Mouse (Mus musculus): Measurements from ENCODE around the gene Sept9. TPM values are rescaled to one million over a fixed set of nuclear protein-coding genes. Genes with fewer than 3 reads are reported as not detected.
"Not testable (repeated sequence)": the region's sequence is repeated elsewhere in the genome, so short reads cannot be mapped to it uniquely, and the experiment has no call there.

The Sept9 gene
- polyA plus RNA-seq, 1 experiment = not detected

GRCm38 (mm10) chr11:117322730-117323579 lies 123.5 kb downstream of the Sept9 start:
- H3K4me1 ChIP-seq (ENCODE audit: control insufficient read depth, insufficient read depth, low read length) = peaks cover 28% of the 10 kb centered on the region
- no peak overlapping the region for H3K4me3 ChIP-seq (ENCODE audit: insufficient read depth, low read depth, low read length)
- WGBS = 91% methylated on average over 15 of the region's 15 CpGs
- no peak for TF ChIP-seq CTCF (IDR thresholded peaks at IDR 0.05; ENCODE audit: insufficient read depth, low read depth, low read length)
- no peak for TF ChIP-seq POLR2A (IDR thresholded peaks at IDR 0.05; ENCODE audit: insufficient read depth, low read depth, low read length)
- no peak overlapping the region for H3K27ac ChIP-seq (ENCODE audit: insufficient read depth, low read depth, low read length)

DNA sequence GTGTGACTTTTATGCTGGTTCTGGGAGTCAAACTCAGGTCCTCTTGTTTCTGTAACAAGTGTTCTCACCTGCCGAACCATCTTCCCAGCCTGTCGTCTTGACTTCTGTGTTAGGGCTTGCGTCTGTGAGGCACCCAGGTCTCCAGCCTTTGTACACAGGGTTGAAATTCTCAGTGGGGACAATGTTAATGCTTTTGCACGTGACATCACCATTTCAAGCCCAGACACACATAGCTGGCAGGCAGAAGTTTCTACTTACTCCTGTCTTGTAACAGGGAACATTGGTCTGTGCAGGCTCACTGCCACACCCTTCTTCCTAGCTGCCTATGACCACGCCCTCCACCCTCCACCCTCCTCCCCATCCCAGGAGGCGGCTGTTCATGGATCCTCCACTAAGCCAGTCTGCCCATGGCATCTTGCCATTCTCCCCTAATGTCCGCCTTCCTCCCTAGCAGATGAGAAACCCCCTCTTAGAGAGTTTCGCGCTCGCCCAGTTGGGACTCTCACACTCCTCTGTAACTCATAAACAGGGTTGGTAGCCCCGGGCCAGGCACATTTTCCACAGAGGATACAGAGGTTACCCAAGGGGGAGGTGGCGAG lies 124.6 kb downstream of the Sept9 start:
- no peak overlapping the region for H3K4me3 ChIP-seq (ENCODE audit: insufficient read depth, low read depth, low read length)
- 83% methylated on average over 12 of the region's 12 CpGs for WGBS
- H3K4me1 ChIP-seq (ENCODE audit: control insufficient read depth, insufficient read depth, low read length) = peaks cover 18% of the 10 kb centered on the region
- no peak overlapping the region for H3K27ac ChIP-seq (ENCODE audit: insufficient read depth, low read depth, low read length)
- no peak for TF ChIP-seq POLR2A (IDR thresholded peaks at IDR 0.05; ENCODE audit: insufficient read depth, low read depth, low read length)
- TF ChIP-seq CTCF (IDR thresholded peaks at IDR 0.05; ENCODE audit: insufficient read depth, low read depth, low read length) = no peak

DNA sequence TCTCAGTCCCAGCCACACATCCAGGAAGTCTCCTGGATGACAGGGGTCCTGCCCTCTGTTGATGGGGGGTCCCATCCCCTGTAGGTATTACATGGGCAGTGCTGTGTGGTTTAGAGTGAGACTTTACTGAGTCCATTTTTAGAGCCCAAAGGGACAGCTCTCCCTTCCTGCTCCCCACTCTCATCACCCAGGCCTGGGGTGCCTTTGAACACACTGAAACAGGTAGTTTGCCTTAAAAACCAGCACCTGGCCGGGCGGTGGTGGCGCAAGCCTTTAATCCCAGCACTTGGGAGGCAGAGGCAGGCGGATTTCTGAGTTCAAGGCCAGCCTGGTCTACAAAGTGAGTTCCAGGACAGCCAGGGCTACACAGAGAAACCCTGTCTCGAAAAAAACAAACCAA lies 125.3 kb downstream of the Sept9 start:
- H3K4me3 ChIP-seq (ENCODE audit: insufficient read depth, low read depth, low read length); H3K27ac ChIP-seq (ENCODE audit: insufficient read depth, low read depth, low read length): not testable (repeated sequence)
- WGBS = 96% methylated on average over 5 of the region's 5 CpGs
- H3K4me1 ChIP-seq (ENCODE audit: control insufficient read depth, insufficient read depth, low read length) = peaks cover 18% of the 10 kb centered on the region

DNA sequence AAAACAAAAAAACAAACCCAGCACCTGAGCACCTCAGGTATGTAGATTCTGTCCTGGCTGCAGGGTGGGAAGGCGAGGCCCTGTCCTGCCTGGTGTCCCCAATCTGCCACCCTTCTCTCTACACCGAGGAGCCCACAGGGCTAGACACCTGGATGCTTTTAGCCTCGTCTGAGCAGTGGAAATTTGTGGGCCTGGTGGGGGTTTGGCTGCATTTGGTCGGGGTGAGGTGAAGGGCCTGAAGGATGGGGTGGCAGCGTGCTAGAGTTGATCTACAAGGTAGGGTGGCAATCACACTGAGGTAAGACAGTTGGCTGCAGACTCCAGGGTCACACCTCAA lies 125.6 kb downstream of the Sept9 start:
- Histone ChIP-seq H3K4me1 (ENCODE audit: control insufficient read depth, insufficient read depth, low read length) (peaks cover 15% of the 10 kb centered on the region), H3K27ac (ENCODE audit: insufficient read depth, low read depth, low read length) (no peak overlapping the region), H3K4me3 (ENCODE audit: insufficient read depth, low read depth, low read length) (no peak overlapping the region)
- WGBS = 92% methylated on average over 5 of the region's 5 CpGs
- TF ChIP-seq POLR2A (IDR thresholded peaks at IDR 0.05; ENCODE audit: insufficient read depth, low read depth, low read length) (no peak), CTCF (IDR thresholded peaks at IDR 0.05; ENCODE audit: insufficient read depth, low read depth, low read length) (no peak)

- H3K4me3 ChIP-seq (ENCODE audit: insufficient read depth, low read depth, low read length) = no peak overlapping the region
- H3K4me1 ChIP-seq (ENCODE audit: control insufficient read depth, insufficient read depth, low read length) = peaks cover 15% of the 10 kb centered on the region
- 79% methylated on average over 12 of the region's 12 CpGs for WGBS
- TF ChIP-seq POLR2A (IDR thresholded peaks at IDR 0.05; ENCODE audit: insufficient read depth, low read depth, low read length) (no peak), CTCF (IDR thresholded peaks at IDR 0.05; ENCODE audit: insufficient read depth, low read depth, low read length) (no peak)
- no peak overlapping the region for H3K27ac ChIP-seq (ENCODE audit: insufficient read depth, low read depth, low read length)
These were observed 126.1 kb downstream of the Sept9 start for GRCm38 (mm10) chr11:117325468-117326139.

DNA sequence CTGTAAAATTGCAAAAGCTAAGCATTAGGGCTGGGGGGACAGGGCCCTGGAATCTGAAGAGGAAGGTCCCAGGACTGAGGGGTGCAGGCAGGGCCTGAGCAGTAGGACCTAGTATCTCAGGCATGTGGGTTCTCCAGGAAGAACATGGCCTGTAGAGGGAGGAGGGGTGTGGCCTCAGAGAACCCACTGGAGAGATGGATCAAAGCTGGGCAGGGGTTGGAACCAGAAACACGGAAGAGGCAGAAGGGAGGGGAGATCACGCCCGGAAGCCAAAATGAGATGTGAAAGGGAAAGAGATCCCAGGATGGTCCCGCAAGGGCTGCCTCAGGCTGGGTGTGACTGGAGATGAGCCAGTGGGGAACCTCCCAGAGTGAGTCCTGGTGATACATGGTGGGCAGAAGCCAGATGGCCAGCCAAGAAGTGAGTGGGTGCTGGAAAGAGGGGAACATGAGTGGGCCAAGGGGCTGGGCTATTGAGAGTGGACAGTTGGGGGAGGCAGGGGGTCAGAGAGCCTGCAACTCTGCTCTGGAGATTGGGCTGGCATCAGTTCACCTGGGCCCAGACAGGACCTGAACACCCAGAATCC lies 126.8 kb downstream of the Sept9 start:
- Histone ChIP-seq H3K27ac (ENCODE audit: insufficient read depth, low read depth, low read length) (no peak overlapping the region; the same call in 1 of the 2 replicates), H3K4me3 (ENCODE audit: insufficient read depth, low read depth, low read length) (no peak overlapping the region), H3K4me1 (ENCODE audit: control insufficient read depth, insufficient read depth, low read length) (peaks cover 21% of the 10 kb centered on the region)
- 82% methylated on average over 4 of the region's 4 CpGs for WGBS
- TF ChIP-seq CTCF (IDR thresholded peaks at IDR 0.05; ENCODE audit: insufficient read depth, low read depth, low read length) (no peak), POLR2A (IDR thresholded peaks at IDR 0.05; ENCODE audit: insufficient read depth, low read depth, low read length) (no peak)

DNA sequence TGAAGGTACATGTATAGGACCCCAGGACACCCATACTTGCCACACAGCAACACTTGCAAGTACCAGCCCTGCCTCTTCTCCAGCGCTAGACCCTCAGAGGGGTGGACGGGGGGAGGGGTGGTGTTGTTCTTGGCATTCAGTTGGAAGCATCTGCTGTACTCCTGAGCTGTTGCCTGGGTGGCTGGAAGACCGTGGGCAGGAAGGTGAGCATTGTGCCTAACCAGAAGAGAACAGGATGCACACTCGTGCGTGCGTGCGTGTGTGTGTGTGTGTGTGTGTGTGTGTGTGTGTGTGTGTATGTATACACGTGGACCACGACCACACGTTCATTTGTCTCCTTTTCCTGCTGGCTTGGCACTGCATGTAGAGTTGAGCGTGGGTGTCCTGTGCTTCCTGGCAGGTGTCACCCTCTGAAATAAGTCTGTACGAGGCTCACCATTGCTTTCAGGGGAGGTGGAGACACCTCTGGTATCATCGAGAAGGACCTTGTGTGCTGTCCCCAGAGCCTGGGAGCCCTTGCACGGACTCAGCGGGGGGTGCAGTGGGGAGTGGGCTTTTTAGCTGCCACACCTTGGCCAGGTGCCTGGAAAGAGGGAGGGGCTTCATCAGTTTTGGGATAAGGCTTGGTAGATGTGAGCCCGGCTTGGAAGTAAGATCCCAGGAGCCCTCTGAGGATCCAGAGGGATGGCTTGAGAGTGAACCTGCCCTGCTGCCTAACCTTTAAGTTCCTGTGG lies 127.6 kb downstream of the Sept9 start:
- Histone ChIP-seq H3K4me1 (ENCODE audit: control insufficient read depth, insufficient read depth, low read length) (peaks cover 29% of the 10 kb centered on the region), H3K27ac (ENCODE audit: insufficient read depth, low read depth, low read length) (no peak overlapping the region), H3K4me3 (ENCODE audit: insufficient read depth, low read depth, low read length) (no peak overlapping the region)
- 75% methylated on average over 16 of the region's 16 CpGs for WGBS
- TF ChIP-seq CTCF (IDR thresholded peaks at IDR 0.05; ENCODE audit: insufficient read depth, low read depth, low read length) (no peak), POLR2A (IDR thresholded peaks at IDR 0.05; ENCODE audit: insufficient read depth, low read depth, low read length) (no peak)

DNA sequence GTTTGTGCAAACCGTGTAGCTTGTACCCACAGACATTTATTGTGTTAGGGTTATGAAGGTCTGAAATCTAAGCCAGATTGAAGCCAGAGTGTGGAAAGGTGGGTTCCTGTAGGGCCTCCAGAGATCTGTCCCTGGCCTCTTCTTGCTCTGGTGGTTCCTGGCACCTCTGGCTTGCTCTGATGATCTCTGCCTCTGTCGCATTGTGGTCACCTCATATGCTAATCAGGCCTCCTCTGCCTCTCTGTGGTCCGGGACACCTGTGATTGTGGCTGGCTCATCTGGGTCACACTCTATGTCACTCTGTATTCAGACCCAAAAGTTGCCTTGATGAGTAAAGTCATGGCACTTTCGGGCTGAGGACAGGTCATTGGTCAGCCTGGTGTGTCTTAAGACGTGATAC lies 128.2 kb downstream of the Sept9 start:
- WGBS = 93% methylated on average over 5 of the region's 5 CpGs

More for the DNA sequence above, 128.2 kb downstream of the Sept9 start:
- no peak overlapping the region for H3K4me3 ChIP-seq (ENCODE audit: insufficient read depth, low read depth, low read length)
- TF ChIP-seq POLR2A (IDR thresholded peaks at IDR 0.05; ENCODE audit: insufficient read depth, low read depth, low read length) (no peak), CTCF (IDR thresholded peaks at IDR 0.05; ENCODE audit: insufficient read depth, low read depth, low read length) (no peak)
- H3K27ac ChIP-seq (ENCODE audit: insufficient read depth, low read depth, low read length) = no peak overlapping the region
- peaks cover 35% of the 10 kb centered on the region for H3K4me1 ChIP-seq (ENCODE audit: control insufficient read depth, insufficient read depth, low read length)
